Mouse (Mus musculus): Measurements from ENCODE around the gene Tnfsf9. TPM values are rescaled to one million over a fixed set of nuclear protein-coding genes. Genes with fewer than 3 reads are reported as not detected.

Gene Tnfsf9
- polyA plus RNA-seq, 1 experiment: 5.3 TPM

DNA sequence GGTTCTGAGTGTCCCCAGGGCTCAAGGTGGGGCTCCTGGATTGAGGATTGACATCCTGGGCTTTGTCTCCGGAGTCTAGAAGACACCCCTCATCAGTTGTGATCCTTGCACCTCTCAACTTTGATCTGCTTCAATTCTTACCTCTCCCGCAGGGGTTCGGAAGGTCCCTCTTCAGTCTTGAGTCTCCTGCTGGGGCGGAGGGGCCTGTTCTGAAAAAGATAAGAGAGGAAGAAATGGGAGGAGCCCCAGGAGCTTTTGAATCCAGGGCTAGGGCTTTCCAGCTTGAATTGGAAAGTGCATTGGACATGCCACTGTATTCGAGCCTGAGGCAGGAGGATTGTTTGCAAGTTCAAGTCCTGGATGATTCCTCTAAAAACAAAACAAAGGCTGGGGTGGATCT, 38.2 kb upstream of the Tnfsf9 start:
- Histone ChIP-seq H3K4me1 (ENCODE audit: control insufficient read depth, insufficient read depth, low read length) (no peaks in the 10 kb centered on the region), H3K4me3 (replicated peaks; ENCODE audit: extremely low read depth, low read depth, low read length) (no peak overlapping the region)
- TF ChIP-seq CTCF (IDR thresholded peaks at IDR 0.05; ENCODE audit: insufficient read depth, low read length) (no peak), POLR2A (IDR thresholded peaks at IDR 0.05; ENCODE audit: borderline replicate concordance, extremely low read depth, low read depth, low read length) (no peak)
- no peak for DNase-seq
- 53% methylated on average over 5 of the region's 5 CpGs for WGBS

DNA sequence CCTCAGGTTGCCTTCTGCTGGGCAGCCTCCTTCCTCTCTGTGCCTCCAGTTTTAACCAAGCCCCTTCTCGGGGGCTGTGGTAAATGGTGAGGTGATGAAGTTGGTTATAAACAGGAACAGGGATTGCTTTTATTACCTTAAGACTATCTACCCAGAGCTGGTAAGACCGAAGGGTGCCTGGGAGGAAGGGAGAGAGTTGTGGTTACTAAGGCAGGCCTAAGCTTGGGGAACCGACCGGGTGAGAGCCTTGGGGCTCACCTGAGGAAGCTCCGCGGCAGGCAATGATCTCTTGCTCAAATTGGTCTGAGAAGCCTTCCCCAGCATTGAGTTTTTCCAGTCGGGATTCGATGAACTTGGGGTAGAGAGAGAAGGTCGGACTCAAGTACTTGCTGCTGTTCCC, 34.9 kb upstream of the Tnfsf9 start:
- TF ChIP-seq POLR2A (IDR thresholded peaks at IDR 0.05; ENCODE audit: borderline replicate concordance, extremely low read depth, low read depth, low read length): no peak
- TF ChIP-seq CTCF (IDR thresholded peaks at IDR 0.05; ENCODE audit: insufficient read depth, low read length): no peak
- 21% methylated on average over 9 of the region's 9 CpGs for WGBS
- Histone ChIP-seq H3K4me1 (ENCODE audit: control insufficient read depth, insufficient read depth, low read length) (no peaks in the 10 kb centered on the region), H3K4me3 (replicated peaks; ENCODE audit: extremely low read depth, low read depth, low read length) (no peak overlapping the region)
- no peak for DNase-seq

DNA sequence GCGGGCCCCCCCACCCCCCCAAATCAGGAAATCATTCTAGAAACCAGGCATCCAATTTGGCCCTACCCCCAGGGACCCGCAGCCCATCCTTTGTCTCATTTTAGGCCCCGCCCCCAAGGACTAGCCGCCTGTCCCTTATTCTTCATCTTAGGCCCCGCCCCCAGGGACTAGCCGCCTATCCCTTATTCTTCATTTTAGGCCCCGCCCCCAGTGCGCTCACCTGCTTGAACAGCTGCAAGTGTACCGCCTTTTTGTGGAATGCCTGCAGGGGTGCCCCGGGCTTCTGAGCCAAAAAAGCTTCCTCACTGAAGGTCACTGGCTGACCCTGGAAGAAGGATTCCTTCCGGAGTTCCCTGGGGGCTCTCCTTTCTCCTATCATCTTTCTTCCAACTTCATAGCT, 34.4 kb upstream of the Tnfsf9 start:
- no peak overlapping the region for H3K4me3 ChIP-seq (replicated peaks; ENCODE audit: extremely low read depth, low read depth, low read length)
- DNase-seq: peak; percentile 33
- 18% methylated on average over 11 of the region's 11 CpGs for WGBS

DNA sequence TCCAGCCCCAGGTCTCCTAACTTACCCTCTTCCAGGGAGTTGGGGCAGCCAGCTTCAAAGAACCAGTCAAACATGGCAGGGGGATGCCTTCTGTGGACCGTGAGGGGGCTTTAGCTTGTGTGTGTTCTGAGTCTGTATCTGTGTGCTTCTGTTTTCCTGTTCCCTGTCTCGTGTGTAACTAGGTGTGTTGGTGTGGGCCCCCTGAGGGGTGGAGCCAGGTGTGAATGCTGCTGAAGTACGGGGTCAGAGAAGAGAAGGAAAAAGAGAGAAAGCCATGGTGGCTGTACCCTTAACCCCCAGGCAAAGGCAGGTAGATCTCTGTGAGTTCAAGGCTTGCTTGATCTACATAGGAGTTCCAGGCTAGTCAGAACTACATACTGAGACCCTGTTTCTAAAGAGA, 28.2 kb upstream of the Tnfsf9 start:
- no peak overlapping the region for H3K4me3 ChIP-seq (replicated peaks; ENCODE audit: extremely low read depth, low read depth, low read length)
- 50% methylated on average over 3 of the region's 3 CpGs for WGBS
- H3K4me1 ChIP-seq (ENCODE audit: control insufficient read depth, insufficient read depth, low read length): no peaks in the 10 kb centered on the region
- TF ChIP-seq CTCF (IDR thresholded peaks at IDR 0.05; ENCODE audit: insufficient read depth, low read length) (no peak), POLR2A (IDR thresholded peaks at IDR 0.05; ENCODE audit: borderline replicate concordance, extremely low read depth, low read depth, low read length) (no peak)
- DNase-seq: no peak

More for the DNA sequence above, 34.4 kb upstream of the Tnfsf9 start:
- TF ChIP-seq CTCF (IDR thresholded peaks at IDR 0.05; ENCODE audit: insufficient read depth, low read length): no peak
- no peak for TF ChIP-seq POLR2A (IDR thresholded peaks at IDR 0.05; ENCODE audit: borderline replicate concordance, extremely low read depth, low read depth, low read length)
- H3K4me1 ChIP-seq (ENCODE audit: control insufficient read depth, insufficient read depth, low read length): no peaks in the 10 kb centered on the region

DNA sequence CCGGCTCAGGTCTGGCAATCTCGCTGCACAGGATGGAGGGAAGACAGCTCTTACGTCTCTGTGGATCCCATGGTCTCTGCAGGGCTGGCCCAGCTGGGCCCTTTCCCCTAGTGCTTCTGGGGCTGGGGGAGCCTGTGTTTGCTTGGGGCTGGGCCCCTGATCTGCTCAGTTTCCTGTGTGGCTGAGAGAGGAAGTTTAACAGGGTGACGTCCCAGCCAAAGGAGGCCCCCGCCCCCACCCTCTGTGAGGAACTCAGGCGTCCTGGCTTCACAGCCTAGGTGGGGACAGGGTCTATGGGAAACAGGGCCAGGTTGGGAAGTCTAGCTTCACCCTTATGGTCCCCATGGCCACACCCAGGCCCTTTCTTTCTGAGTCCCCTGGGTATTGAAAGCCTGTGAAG, 26.8 kb upstream of the Tnfsf9 start, which contains the start of gene Dennd1c:
Dennd1c (minus strand) TSS at position 179 of the 400 bp plus-strand sequence.
- WGBS: 25% methylated on average over 6 of the region's 6 CpGs
- H3K4me1 ChIP-seq (ENCODE audit: control insufficient read depth, insufficient read depth, low read length): no peaks in the 10 kb centered on the region
- no peak for DNase-seq
- TF ChIP-seq POLR2A (IDR thresholded peaks at IDR 0.05; ENCODE audit: borderline replicate concordance, extremely low read depth, low read depth, low read length) (peak; percentile 42; the same call in 1 of the 2 replicates), CTCF (IDR thresholded peaks at IDR 0.05; ENCODE audit: insufficient read depth, low read length) (no peak)
- H3K4me3 ChIP-seq (replicated peaks; ENCODE audit: extremely low read depth, low read depth, low read length): peak within 1 kb of the TSS; percentile 50

DNA sequence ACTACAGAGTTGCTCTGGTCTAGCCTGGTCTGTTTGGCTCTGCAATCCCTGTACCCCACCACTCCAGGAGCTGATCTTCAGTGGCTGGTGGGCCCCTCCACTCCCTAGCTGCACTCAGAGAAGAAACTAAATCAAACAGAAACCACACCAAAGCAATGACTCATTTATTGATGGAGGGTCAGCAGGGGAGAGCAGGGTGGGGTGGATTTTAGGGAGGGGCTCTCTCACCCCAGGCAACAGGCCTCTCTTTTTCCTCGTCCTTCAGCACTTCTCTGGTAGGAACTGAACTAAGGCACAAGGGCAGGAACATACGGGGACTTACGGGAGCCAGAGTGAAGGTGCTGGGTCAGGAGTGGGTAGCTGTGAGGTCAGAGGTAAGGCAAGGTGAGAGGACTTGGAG, 25.2 kb upstream of the Tnfsf9 start:
- DNase-seq: no peak
- H3K4me3 ChIP-seq (replicated peaks; ENCODE audit: extremely low read depth, low read depth, low read length): no peak overlapping the region
- H3K4me1 ChIP-seq (ENCODE audit: control insufficient read depth, insufficient read depth, low read length): no peaks in the 10 kb centered on the region
- TF ChIP-seq POLR2A (IDR thresholded peaks at IDR 0.05; ENCODE audit: borderline replicate concordance, extremely low read depth, low read depth, low read length) (no peak), CTCF (IDR thresholded peaks at IDR 0.05; ENCODE audit: insufficient read depth, low read length) (no peak)
- WGBS: 60% methylated on average over 3 of the region's 3 CpGs

DNA sequence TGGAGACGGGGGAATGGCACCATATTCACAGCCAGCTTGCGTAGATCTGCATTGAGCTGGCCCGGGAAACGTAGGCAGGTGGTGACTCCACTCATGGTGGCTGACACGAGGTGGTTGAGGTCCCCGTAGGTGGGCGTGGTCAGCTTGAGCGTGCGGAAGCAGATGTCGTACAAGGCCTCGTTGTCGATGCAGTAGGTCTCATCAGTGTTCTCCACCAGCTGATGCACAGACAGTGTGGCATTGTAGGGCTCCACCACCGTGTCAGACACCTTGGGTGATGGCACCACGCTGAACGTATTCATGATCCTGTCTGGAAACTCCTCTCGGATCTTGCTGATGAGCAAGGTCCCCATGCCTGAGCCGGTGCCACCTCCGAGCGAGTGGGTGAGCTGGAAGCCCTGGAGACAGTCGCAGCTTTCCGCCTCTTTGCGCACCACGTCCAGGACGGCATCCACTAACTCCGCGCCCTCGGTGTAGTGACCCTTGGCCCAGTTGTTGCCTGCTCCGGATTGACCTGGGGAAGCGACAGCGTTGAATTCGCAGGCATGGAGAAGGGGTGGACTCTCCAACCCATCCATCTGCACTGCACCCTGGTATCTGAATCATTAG, 23.8 kb upstream of the Tnfsf9 start:
- no peak overlapping the region for H3K4me3 ChIP-seq (replicated peaks; ENCODE audit: extremely low read depth, low read depth, low read length)
- no peaks in the 10 kb centered on the region for H3K4me1 ChIP-seq (ENCODE audit: control insufficient read depth, insufficient read depth, low read length)
- no peak for DNase-seq
- 92% methylated on average over 31 of the region's 31 CpGs for WGBS
- no peak for TF ChIP-seq POLR2A (IDR thresholded peaks at IDR 0.05; ENCODE audit: borderline replicate concordance, extremely low read depth, low read depth, low read length)
- no peak for TF ChIP-seq CTCF (IDR thresholded peaks at IDR 0.05; ENCODE audit: insufficient read depth, low read length)

DNA sequence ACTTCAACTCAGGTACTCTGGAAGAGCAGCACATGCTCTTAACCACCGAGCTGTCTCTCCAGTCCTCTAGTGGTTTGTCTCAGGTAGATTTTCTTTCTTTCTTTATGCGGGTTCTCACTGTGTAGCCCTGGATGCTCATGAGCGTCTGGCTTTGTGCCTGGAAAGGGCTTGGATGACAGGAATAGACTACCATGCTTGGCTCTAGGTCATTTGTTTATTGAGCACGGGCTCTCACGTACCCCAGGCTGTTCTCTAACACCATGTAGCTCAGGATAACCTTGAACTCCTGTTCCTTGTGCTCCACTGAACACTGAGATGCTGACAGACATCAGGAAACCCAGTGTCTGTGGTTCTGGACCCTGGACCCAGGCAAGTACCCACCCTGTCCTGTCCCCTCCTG, 22.6 kb upstream of the Tnfsf9 start:
- no peaks in the 10 kb centered on the region; the same call in 1 of the 2 replicates for H3K4me1 ChIP-seq (ENCODE audit: control insufficient read depth, insufficient read depth, low read length)
- no peak for DNase-seq
- WGBS: 69% methylated on average over 5 of the region's 5 CpGs
- TF ChIP-seq POLR2A (IDR thresholded peaks at IDR 0.05; ENCODE audit: borderline replicate concordance, extremely low read depth, low read depth, low read length): no peak
- no peak for TF ChIP-seq CTCF (IDR thresholded peaks at IDR 0.05; ENCODE audit: insufficient read depth, low read length)
- no peak overlapping the region for H3K4me3 ChIP-seq (replicated peaks; ENCODE audit: extremely low read depth, low read depth, low read length)

DNA sequence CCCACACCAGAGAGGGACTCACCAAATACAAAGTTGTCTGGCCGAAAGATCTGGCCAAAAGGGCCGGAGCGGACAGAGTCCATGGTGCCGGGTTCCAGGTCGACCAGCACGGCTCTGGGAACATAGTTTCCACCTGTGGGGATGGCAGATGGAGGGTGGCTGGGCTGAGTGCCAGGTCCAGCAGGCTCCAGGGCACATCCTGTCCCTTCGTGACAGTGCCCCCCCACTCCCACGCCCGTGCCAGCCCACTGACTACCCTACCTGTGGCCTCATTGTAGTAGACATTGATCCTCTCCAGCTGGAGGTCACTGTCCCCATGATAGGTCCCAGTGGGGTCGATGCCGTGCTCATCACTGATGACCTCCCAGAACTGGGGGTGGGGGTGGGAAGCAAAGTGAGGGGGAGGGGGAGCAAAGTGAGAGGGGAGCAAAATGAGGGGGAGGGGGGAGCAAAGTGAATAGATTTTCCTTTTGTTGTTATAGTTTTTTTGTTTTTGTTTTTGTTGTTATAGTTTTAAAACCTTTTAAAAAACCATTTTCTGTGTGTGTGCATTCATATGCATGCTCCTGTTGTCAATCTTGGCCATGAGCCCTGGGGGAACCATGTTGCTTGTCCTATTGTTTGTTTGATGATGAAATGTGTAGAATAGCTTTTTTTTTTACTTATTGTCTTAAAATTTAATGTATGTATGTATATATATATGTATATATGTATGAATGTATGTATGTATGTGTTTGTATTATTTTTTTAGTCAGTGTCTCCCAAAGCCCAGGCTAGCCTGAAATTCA, 19.0 kb upstream of the Tnfsf9 start:
- TF ChIP-seq CTCF (IDR thresholded peaks at IDR 0.05; ENCODE audit: insufficient read depth, low read length) (no peak), POLR2A (IDR thresholded peaks at IDR 0.05; ENCODE audit: borderline replicate concordance, extremely low read depth, low read depth, low read length) (no peak)
- 78% methylated on average over 11 of the region's 11 CpGs for WGBS
- no peaks in the 10 kb centered on the region; the same call in 1 of the 2 replicates for H3K4me1 ChIP-seq (ENCODE audit: control insufficient read depth, insufficient read depth, low read length)
- DNase-seq: no peak
- H3K4me3 ChIP-seq (replicated peaks; ENCODE audit: extremely low read depth, low read depth, low read length): no peak overlapping the region
